Mouse (Mus musculus) forebrain, embryonic 13.5 days (tissue): Measurements from ENCODE around the gene Timm10b. TPM values are rescaled to one million over a fixed set of nuclear protein-coding genes. Genes with fewer than 3 reads are reported as not detected.

ENCODE experiments used
- ATAC-seq: fragments of 200-750 bp; cut with Nextera tagmentation; 2 replicates; pipeline ENCODE4 v1.8.0; 2017
- H3K27ac ChIP-seq: fragments of 300-500 bp; sonication (generic); 2 replicates; pipeline ENCODE4 v1.5.1; 2015; ENCODE audit warnings: inconsistent platforms, mild to moderate bottlenecking, moderate library complexity
- H3K27me3 ChIP-seq: fragments of 300-500 bp; sonication (generic); 2 replicates; pipeline ENCODE4 v1.6.1; 2015; ENCODE audit warnings: mild to moderate bottlenecking, inconsistent platforms
- H3K36me3 ChIP-seq: fragments of 300-500 bp; sonication (generic); 2 replicates; pipeline ENCODE4 v1.6.1; 2015; ENCODE audit warnings: mild to moderate bottlenecking, inconsistent platforms; ENCODE audit not compliant: poor library complexity, severe bottlenecking
- H3K4me1 ChIP-seq: fragments of 300-500 bp; sonication (generic); 2 replicates; pipeline ENCODE4 v1.6.1; 2015; ENCODE audit warnings: inconsistent platforms
- H3K4me2 ChIP-seq: fragments of 300-500 bp; sonication (generic); 2 replicates; pipeline ENCODE4 v1.6.1; 2015; ENCODE audit warnings: inconsistent platforms, mild to moderate bottlenecking, moderate library complexity
- H3K4me3 ChIP-seq: fragments of 300-500 bp; sonication (generic); 2 replicates; pipeline ENCODE4 v1.5.1; 2015; ENCODE audit warnings: mild to moderate bottlenecking, inconsistent platforms
- H3K9ac ChIP-seq: fragments of 300-500 bp; sonication (generic); 2 replicates; pipeline ENCODE4 v1.6.1; 2015; ENCODE audit warnings: mild to moderate bottlenecking, inconsistent platforms
- H3K9me3 ChIP-seq: fragments of 300-500 bp; sonication (generic); replicated peaks from 2 replicates; pipeline ENCODE4 v1.6.1; 2016; ENCODE audit warnings: inconsistent platforms
- WGBS: fragments of 180-500 bp; shearing (Covaris S2); methylation state at CpG from one replicate; pipeline ENCODE4 v1.1.7; 2015; 5-methylcytosine and 5-hydroxymethylcytosine counted together
- polyA plus RNA-seq: library from polyadenylated mRNA; unstranded; fragments of >200 nt; fragmentation: Nextera tagmentation; extraction: Ambion mirVana; gene quantifications from 2 replicates; pipeline ENCODE4 v1.2.1, GENCODE M21; 2015

Gene Timm10b
- polyA plus RNA-seq, 1 experiment from 2014 or later: 154 TPM

DNA sequence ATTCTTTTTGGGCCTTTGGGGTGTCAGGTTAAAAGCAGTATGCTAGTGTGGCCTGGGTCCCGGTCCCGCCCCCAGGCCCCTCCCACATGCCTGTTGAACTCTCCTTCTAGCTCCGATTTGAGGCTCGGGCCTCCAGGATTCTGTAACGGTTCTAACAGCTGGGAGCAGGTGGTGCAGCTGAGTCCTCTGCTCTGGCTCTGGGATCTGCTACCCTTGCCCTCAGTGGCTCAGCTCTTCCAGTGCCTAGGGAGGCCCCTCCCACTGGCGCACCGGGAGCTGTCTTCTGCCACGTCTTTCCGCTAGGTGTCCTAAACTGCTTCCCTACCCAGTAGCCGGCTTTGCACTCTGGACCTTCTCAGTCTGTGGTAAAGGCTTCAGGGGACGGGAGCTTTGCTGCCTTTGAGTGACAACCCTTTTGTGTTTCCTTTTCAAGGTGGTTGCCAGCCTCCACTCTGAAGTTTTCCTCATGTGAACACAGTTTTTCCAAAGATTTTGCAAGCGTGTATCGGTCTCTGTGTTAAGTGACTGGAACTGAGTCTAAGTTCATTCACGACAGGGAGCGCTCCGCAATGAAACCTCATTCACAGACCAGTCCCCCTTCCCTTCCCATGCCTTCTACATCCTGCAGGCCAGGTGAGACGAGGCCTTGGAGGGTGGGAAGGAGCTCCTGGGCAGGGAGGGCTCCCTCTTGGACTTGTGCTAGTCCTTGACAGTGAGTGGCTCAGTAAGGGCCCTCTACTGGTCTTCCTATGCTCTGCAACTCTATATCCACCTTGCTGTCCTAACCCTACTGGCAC lies 11.0 kb downstream of the Timm10b start, which contains the start of gene Dnhd1:
Gene Dnhd1 (plus strand): TSS at position 189 of the 797 bp plus-strand sequence.
- 2% methylated on average over 17 of the region's 17 CpGs for WGBS
- Histone ChIP-seq H3K9ac (peak within 1 kb of the TSS; percentile 38; the same call in 1 of the 2 replicates), H3K9me3 (no peaks in the 10 kb centered on the region), H3K27me3 (no peaks in the 10 kb centered on the region), H3K4me1 (peaks cover 9% of the 10 kb centered on the region; the same call in 1 of the 2 replicates), H3K36me3 (no peaks in the 10 kb centered on the region), H3K27ac (no peak within 1 kb of the TSS), H3K4me2 (peak within 1 kb of the TSS; percentile 61), H3K4me3 (peak within 1 kb of the TSS; percentile 36)
- peak; percentile 93 for ATAC-seq

DNA sequence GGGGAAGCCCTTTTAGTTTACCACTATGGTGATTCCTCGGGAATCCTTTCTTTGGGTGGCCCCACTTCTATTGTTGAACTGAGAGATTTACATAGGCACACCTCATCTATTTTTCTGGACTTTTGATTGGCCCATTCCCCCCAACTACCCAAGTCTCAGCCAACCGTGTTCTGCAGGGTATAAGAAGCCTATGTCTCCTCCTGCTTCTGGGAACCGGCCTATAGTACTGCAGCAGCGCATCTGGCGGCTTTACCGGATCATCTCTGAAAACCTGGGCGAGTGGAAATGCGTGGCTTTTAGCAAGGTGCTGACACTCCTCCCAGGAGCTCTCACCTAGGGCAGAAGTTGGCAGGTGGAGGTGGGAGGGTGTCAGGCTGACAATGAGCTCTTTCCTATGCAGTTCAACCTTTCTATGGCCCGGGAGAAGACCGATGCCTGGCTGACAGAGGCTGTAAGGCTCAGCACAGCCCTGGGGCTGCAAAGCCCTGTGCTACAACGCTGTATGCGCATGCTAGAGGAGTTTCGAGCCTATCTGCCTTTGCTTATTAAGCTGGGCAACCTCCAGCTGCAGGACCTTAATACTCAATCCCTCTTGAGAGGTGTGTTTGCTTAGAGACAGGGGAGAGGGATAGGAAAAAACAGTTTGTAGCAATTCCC lies 45.8 kb downstream of the Timm10b start:
- Histone ChIP-seq H3K4me3 (no peak overlapping the region), H3K9me3 (no peaks in the 10 kb centered on the region), H3K36me3 (no peaks in the 10 kb centered on the region), H3K27me3 (no peaks in the 10 kb centered on the region), H3K9ac (no peak overlapping the region), H3K4me2 (0 out of 2 replicates have a peak overlapping the region, but pooled peaks have one; percentile 11), H3K4me1 (no peaks in the 10 kb centered on the region), H3K27ac (no peak overlapping the region)
- ATAC-seq: no peak
- WGBS: 16% methylated on average over 13 of the region's 13 CpGs

DNA sequence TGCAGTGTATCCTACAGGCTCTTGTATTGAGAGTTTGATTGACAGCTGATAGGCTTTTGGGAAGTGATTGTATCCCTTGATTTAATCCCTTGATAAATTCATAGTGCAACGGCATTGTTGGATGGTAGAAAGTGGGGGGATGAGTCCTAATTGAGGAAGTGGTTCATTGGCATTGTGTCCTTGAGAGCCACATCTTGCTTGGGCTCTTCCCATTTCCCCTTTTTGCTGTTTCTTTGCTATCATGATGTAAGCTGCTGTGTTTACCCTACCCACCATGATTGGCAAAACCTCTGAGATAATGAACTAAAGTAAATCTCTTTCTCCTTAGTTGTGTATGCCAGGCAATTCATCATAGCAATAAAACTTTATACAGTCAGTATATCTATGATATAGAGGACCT lies 51.0 kb downstream of the Timm10b start:
- Histone ChIP-seq H3K36me3 (no peaks in the 10 kb centered on the region), H3K9me3 (no peaks in the 10 kb centered on the region), H3K27me3 (no peaks in the 10 kb centered on the region), H3K27ac (no peak overlapping the region), H3K4me1 (no peaks in the 10 kb centered on the region), H3K4me2 (no peak overlapping the region), H3K9ac (no peak overlapping the region), H3K4me3 (no peak overlapping the region)
- WGBS: 65% methylated on average over 1 of the region's 1 CpGs
- ATAC-seq: no peak

Other genes starting within 250 kb of the Timm10b start
- 44.9 and 45.5 TPM in 2 replicates for gene Fam160a2, start 240.0 kb upstream of the Timm10b start, polyA plus RNA-seq
- not detected in 2 replicates for gene Cnga4, start 235.5 kb upstream of the Timm10b start, polyA plus RNA-seq
- gene Cckbr, start 214.3 kb upstream of the Timm10b start, polyA plus RNA-seq: 0.21 and 0.57 TPM in 2 replicates
- 18.2 and 19.7 TPM in 2 replicates for gene Cavin3, start 157.8 kb upstream of the Timm10b start, polyA plus RNA-seq
- 48.5 and 53.9 TPM in 2 replicates for gene Smpd1, start 85.7 kb upstream of the Timm10b start, polyA plus RNA-seq
- gene Apbb1, start 58.4 kb upstream of the Timm10b start, polyA plus RNA-seq: 186 and 199 TPM in 2 replicates
- gene Hpx, start 39.9 kb upstream of the Timm10b start, polyA plus RNA-seq: 0.26 TPM in 1 of 2 replicates, not detected in the other
- gene Trim3, start 6.5 kb upstream of the Timm10b start, polyA plus RNA-seq: 45.0 and 51.6 TPM in 2 replicates
- 76.1 and 76.4 TPM in 2 replicates for gene Arfip2, start 360 bp downstream of the Timm10b start, polyA plus RNA-seq
- gene Gm45799, start 496 bp downstream of the Timm10b start, polyA plus RNA-seq: 7.7 and 17.8 TPM in 2 replicates
- 0.98 and 1.0 TPM in 2 replicates for gene Dnhd1, start 10.8 kb downstream of the Timm10b start, polyA plus RNA-seq
- 179 and 185 TPM in 2 replicates for gene Ilk, start 96.5 kb downstream of the Timm10b start, polyA plus RNA-seq
- gene Rrp8, start 97.3 kb downstream of the Timm10b start, polyA plus RNA-seq: 31.2 and 35.4 TPM in 2 replicates
- gene Taf10, start 104.3 kb downstream of the Timm10b start, polyA plus RNA-seq: 137 and 141 TPM in 2 replicates
- gene Tpp1, start 112.2 kb downstream of the Timm10b start, polyA plus RNA-seq: 29.5 and 36.8 TPM in 2 replicates
- gene Dchs1, start 147.6 kb downstream of the Timm10b start, polyA plus RNA-seq: 16.5 and 18.8 TPM in 2 replicates
- gene Mrpl17, start 171.0 kb downstream of the Timm10b start, polyA plus RNA-seq: 244 and 255 TPM in 2 replicates